In genomic region chr4:41654217-41654616, GRCm38 (mm10) we compare ENCODE assay signal across 8 mouse cellular contexts. TPM values are rescaled to one million over a fixed set of nuclear protein-coding genes. Genes with fewer than 3 reads are reported as not detected.
A peak's percentile ranks its signal among the peaks of the same experiment; 100 is the strongest.
DNase-seq lines count a peak whose midpoint lies in the region; ATAC-seq and TF ChIP-seq lines count a peak whose summit lies in the region.
"Had no signal": no experiment of that assay in that cellular context is flagged by ENCODE, and none has a peak within 500 bp of the region (broad histone marks: within the 10 kb centered on the region; RNA-seq: fewer than 3 reads in every experiment).

No protein-coding gene starts in this region.

- no peak for DNase-seq in CH12.LX (ENCODE audit: extremely low read depth)
- DNase-seq in Muller cell, postnatal 12 days (ENCODE audit: inconsistent ontology term), result peak; percentile 61
- DNase-seq in cerebellum, postnatal 36 days, result peak; percentile 79 to 80
- peak; percentile 72 to 87 for DNase-seq in kidney, postnatal 36 days
- DNase-seq in lung, postnatal 4 days, result peak; percentile 63 to 74
- DNase-seq in right cerebral cortex, postnatal 4 days, result peak; percentile 64

- TF ChIP-seq RAD21 in CH12.LX (IDR thresholded peaks at IDR 0.05; ENCODE audit: low read depth, low read length), result peak; percentile 46

- dilution Hi-C loops in CH12.LX (cut with MboI; ENCODE audit: extremely low pct_ligation_motif_present, extremely low pct_unique_long_range_greater_than_20kb, low sequenced_read_pairs), result no loop called here

- no peak overlapping the region for H3K9ac ChIP-seq in CH12.LX (ENCODE audit: insufficient read depth, low read depth)
- no peak overlapping the region for H3K9ac ChIP-seq in heart, embryonic 16.5 days (ENCODE audit: low read length)
- H3K9ac ChIP-seq: stomach, embryonic 15.5 days had no signal

- no peaks in the 10 kb centered on the region for H3K9me3 ChIP-seq in CH12.LX (replicated peaks; ENCODE audit: low read length)
- no peaks in the 10 kb centered on the region for H3K9me3 ChIP-seq in heart, embryonic 16.5 days (replicated peaks; ENCODE audit: control insufficient read depth, low read length)
- H3K9me3 ChIP-seq: stomach, embryonic 15.5 days had no signal

- WGBS in heart, embryonic 16.5 days, result 19% methylated on average over 7 of the region's 7 CpGs

- no peak overlapping the region for H3K4me2 ChIP-seq in CH12.LX (ENCODE audit: insufficient read depth, low read depth, poor library complexity, severe bottlenecking)
- H3K4me2 ChIP-seq in heart, embryonic 16.5 days (ENCODE audit: low read depth, low read length), result no peak overlapping the region
- H3K4me2 ChIP-seq: stomach, embryonic 15.5 days had no signal

- peaks cover 0 to 5% of the 10 kb centered on the region in 2 experiments; a peak in 1 of 4 replicates for H3K4me1 ChIP-seq in CH12.LX (ENCODE audit: control insufficient read depth in 1 of 2, insufficient read depth in 2 of 2)
- peaks cover 7% of the 10 kb centered on the region for H3K4me1 ChIP-seq in heart, embryonic 16.5 days (ENCODE audit: control insufficient read depth, insufficient read depth, low read length)
- H3K4me1 ChIP-seq: stomach, embryonic 15.5 days had no signal

- H3K36me3 ChIP-seq in CH12.LX (replicated peaks in 1 of 2; ENCODE audit: control insufficient read depth in 1 of 2, insufficient read depth in 1 of 2, low read length in 1 of 2), result no peaks in the 10 kb centered on the region
- H3K36me3 ChIP-seq in heart, embryonic 16.5 days (ENCODE audit: control insufficient read depth, insufficient read depth), result no peaks in the 10 kb centered on the region
- H3K36me3 ChIP-seq: stomach, embryonic 15.5 days had no signal

- in situ Hi-C loops in CH12.LX (cut with MboI; ENCODE audit: low pct_ligation_motif_present, low pct_unique_long_range_greater_than_20kb, low sequenced_read_pairs), result loop anchor here (10.0 kb wide), 1 partner anchor 49 kb away; no protein-coding TSS in a partner anchor

- no peak for TF ChIP-seq POLR2A in CH12.LX (IDR thresholded peaks at IDR 0.05; ENCODE audit: low read depth, low read length)

- no peak for TF ChIP-seq EP300 in CH12.LX (IDR thresholded peaks at IDR 0.05; ENCODE audit: low read length)

- no peak overlapping the region for H3K27ac ChIP-seq in CH12.LX (ENCODE audit: insufficient read depth, low read depth)
- H3K27ac ChIP-seq in heart, embryonic 16.5 days (ENCODE audit: low read length), result no peak overlapping the region
- H3K27ac ChIP-seq: stomach, embryonic 15.5 days had no signal

- 0 out of 2 replicates have a peak, but pooled peaks have one; percentile 3 for ATAC-seq in heart, embryonic 16.5 days (replicated peaks; ENCODE audit: extremely low read depth, insufficient read depth, low FRiP score)

- H3K4me3 ChIP-seq in CH12.LX (replicated peaks in 1 of 3; ENCODE audit: low read depth in 2 of 3, low read length in 2 of 3, poor library complexity in 1 of 3), result no peak overlapping the region
- no peak overlapping the region for H3K4me3 ChIP-seq in heart, embryonic 16.5 days (ENCODE audit: low read length)
- H3K4me3 ChIP-seq: stomach, embryonic 15.5 days had no signal

- TF ChIP-seq CTCF in CH12.LX (conservative IDR thresholded peaks at IDR 0.05 in 1 of 2, IDR thresholded peaks at IDR 0.05 in 1 of 2; ENCODE audit: low read depth in 2 of 2, low read length in 2 of 2), result peak in 1 of 2 experiments; percentile 73; a peak in 2 of 4 replicates

- H3K27me3 ChIP-seq in CH12.LX (replicated peaks), result peaks cover 80% of the 10 kb centered on the region
- H3K27me3 ChIP-seq in heart, embryonic 16.5 days (ENCODE audit: control insufficient read depth, insufficient read depth, low read length), result peaks cover 7% of the 10 kb centered on the region
- H3K27me3 ChIP-seq: stomach, embryonic 15.5 days had no signal

- no peaks in the 10 kb centered on the region for H3K79me2 ChIP-seq in CH12.LX (replicated peaks; ENCODE audit: control insufficient read depth, extremely low read depth, insufficient read depth, poor library complexity, severe bottlenecking)

TF ChIP-seq in CH12.LX, 34 proteins besides CTCF, POLR2A, EP300 and RAD21:
- TF ChIP-seq SMC3 (IDR thresholded peaks at IDR 0.05; ENCODE audit: low read depth, low read length) (peak; percentile 73), MAX (IDR thresholded peaks at IDR 0.05; ENCODE audit: low read length) (peak; percentile 58; the same call in 1 of the 2 replicates), JUND (conservative IDR thresholded peaks at IDR 0.05; ENCODE audit: low read depth, low read length) (no peak), BHLHE40 (IDR thresholded peaks at IDR 0.05; ENCODE audit: low read depth, low read length) (0 out of 2 replicates have a peak, but pooled peaks have one; percentile 12)

RNA-seq across cellular contexts. Expression of gene Enho, which starts 14.1 kb away (rescaled TPM):
- total RNA-seq in CH12.LX (2012; rRNA removed) (0.25 and 0.59 TPM in 2 replicates), CH12.LX (2014; rRNA removed) (0.17 TPM in 1 of 2 replicates, not detected in the other)
- polyA plus RNA-seq in CH12.LX (2012; ENCODE audit: insufficient read length, low read depth), result not detected in 2 replicates
- polyA plus RNA-seq in heart, embryonic 16.5 days (2015; fragmentation: Nextera tagmentation; extraction: Ambion mirVana), result 4.7 and 5.6 TPM in 2 replicates

RNA-seq across cellular contexts. Expression of gene Cntfr, which starts 42.7 kb away (rescaled TPM):
- not detected in 2 replicates for total RNA-seq in CH12.LX (2012; rRNA removed)
- total RNA-seq in CH12.LX (2014; rRNA removed), result not detected in 2 replicates
- polyA plus RNA-seq in CH12.LX (2012; ENCODE audit: insufficient read length, low read depth), result not detected in 2 replicates
- 1.5 and 2.0 TPM in 2 replicates for polyA plus RNA-seq in heart, embryonic 16.5 days (2015; fragmentation: Nextera tagmentation; extraction: Ambion mirVana)

RNA-seq across cellular contexts. Expression of gene Il11ra1, which starts 45.6 kb away (rescaled TPM):
- total RNA-seq in CH12.LX (2012; rRNA removed), result 4.2 and 5.7 TPM in 2 replicates
- total RNA-seq in CH12.LX (2014; rRNA removed), result 1.2 and 1.3 TPM in 2 replicates
- polyA plus RNA-seq in CH12.LX (2012; ENCODE audit: insufficient read length, low read depth), result 4.8 and 6.9 TPM in 2 replicates
- polyA plus RNA-seq in heart, embryonic 16.5 days (2015; fragmentation: Nextera tagmentation; extraction: Ambion mirVana), result 134 and 142 TPM in 2 replicates

RNA-seq across cellular contexts. Expression of gene Rpp25l, which starts 59.1 kb away (rescaled TPM):
- total RNA-seq in CH12.LX (2012; rRNA removed) (65.3 and 84.1 TPM in 2 replicates), CH12.LX (2014; rRNA removed) (62.8 and 72.8 TPM in 2 replicates)
- polyA plus RNA-seq in CH12.LX (2012; ENCODE audit: insufficient read length, low read depth), result 48.1 and 48.5 TPM in 2 replicates
- polyA plus RNA-seq in heart, embryonic 16.5 days (2015; fragmentation: Nextera tagmentation; extraction: Ambion mirVana), result 46.1 and 48.4 TPM in 2 replicates

Comparison
In these comparisons a context has a peak if more than half of its experiments do, and no peak if none do; other contexts are left out.
1. RNA of gene Il11ra1, which starts 45.6 kb away (polyA plus RNA-seq): 134 to 142 TPM in heart, embryonic 16.5 days; 4.8 to 6.9 TPM in CH12.LX; every median in the first group is over 10 times any median in the second.